Mouse (Mus musculus) adrenal gland, adult 8-10 months (tissue): ENCODE measurements at regions not wholly inside any gene's neighbourhood (a gene's known extent, or its start where the extent isn't known, plus 50 kb on each side); places are given as distances from the start of the nearest gene placed in this dataset.

Experiments used
- DNase-seq: peaks from one replicate; pipeline ENCODE4 v3.0.0; 2022

DNA sequence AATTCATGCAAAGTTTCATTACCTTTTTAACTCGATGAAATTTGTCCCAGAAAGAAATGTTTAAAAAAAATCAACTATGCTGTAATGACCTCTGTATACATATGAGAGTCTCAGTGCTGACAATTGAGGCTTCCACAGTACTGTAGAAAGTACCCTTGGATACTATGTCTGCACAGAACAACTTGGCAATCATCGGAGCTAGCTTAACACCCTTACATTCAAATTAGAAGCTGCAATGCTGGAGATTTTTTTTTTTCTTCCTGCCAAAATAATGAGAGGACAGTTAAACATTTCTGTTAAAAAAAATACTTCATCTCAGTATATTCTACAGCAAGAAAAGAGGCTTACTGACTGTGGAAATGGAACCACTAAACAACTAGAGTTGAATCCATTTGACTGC, 452.1 kb upstream of the Cntn6 start:
- DNase-seq, result no peak

DNA sequence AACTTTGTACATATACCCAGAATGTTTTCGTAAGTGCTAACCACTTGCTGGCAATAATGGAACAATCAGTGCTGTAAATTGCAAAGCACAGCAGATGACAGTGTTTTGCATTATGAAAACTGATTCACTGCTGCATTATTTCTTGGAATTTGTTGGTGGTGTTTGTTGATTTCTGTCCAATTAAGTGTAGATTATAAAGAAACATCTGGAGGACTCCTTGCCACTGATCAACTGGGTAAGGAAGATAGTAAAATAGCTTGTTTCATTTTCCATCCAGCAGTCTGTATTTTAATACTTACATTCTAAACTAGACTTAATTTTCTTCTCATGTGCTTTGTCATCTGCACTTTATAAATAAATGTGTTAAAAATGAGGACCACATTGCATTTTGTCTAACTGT, 436.6 kb upstream of the Cntn6 start:
- DNase-seq, result no peak

DNA sequence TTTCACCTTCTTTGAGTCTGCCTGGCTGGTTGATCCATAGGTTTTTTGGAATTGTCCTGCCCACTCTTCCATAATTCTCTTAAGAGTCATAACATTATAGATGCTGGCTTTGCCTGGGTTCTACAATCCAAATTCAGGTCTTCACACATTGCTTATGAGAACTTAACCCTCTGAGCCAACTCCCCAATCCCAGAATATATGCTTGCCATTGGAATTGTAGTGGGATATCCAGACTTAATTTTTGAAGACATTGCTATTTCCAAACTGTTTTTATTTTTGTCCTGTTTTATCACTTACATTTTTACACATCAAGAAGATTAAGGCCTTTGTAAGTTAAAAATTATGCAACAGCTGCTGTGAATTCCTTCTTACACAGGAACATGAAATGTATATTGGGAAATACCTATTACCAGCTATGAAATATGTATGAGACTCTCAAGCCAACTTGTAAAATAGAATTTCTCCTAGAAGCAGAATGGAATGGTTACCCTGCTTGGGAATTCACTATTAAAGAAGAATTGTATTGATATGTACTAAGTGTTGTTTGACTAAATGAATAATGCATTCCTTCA, 430.8 kb upstream of the Cntn6 start:
- no peak for DNase-seq

DNA sequence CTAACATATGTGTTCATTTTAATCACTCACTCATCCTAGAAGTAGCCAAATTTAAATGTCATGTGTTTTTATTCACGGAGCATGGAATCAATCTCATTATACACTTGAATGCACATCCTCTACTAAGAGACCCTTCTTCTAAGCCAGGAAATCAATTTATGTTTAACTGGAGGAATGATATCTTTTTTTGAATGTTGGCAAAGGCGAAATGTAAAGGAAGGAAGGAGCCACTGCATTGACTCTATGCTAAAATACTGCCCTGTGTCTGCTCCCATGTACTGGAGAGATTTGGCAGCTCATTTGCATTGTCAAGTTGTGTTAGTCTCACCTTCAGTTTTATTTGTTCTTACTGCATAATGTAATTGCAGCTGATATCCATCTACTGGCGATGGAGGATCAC, 412.0 kb upstream of the Cntn6 start:
- DNase-seq, result no peak

DNA sequence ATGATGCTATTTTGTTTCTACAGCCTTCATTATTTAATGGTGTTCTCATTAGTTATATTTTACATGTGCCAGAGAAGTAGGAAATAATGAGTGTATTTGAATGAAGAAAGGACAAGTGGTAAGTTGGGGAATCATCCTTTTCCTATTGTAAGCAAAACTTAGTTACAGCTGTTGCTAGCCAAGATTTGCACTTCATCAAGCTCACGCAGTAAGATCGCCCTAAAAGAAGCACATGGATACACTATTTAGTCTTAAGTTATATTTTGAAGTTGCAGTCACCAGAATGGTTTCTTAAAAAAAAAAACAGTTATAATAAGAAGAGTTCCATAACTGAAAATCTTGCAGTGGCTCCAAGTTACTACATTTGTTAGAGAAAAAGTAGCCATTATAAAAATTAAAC, 410.3 kb upstream of the Cntn6 start:
- no peak for DNase-seq

GRCm38 (mm10) chr6:104108386-104108785, 384.2 kb upstream of the Cntn6 start:
- DNase-seq, result no peak
